Comparison of ENCODE assay signal across 8 mouse cellular contexts in genomic region chr2:173083712-173084475, GRCm38 (mm10). TPM values are rescaled to one million over a fixed set of nuclear protein-coding genes. Genes with fewer than 3 reads are reported as not detected.
DNase-seq lines count a peak whose midpoint lies in the region; ATAC-seq lines count a peak whose summit lies in the region.

No protein-coding gene starts in this region.

- peak; percentile 81 for DNase-seq in c-Kit-positive CD71-negative TER-119-negative erythroid progenitor cells, embryonic 14.5 days (ENCODE audit: low read depth)
- DNase-seq in thymus, postnatal 25 days = peak; percentile 87
- no peak for DNase-seq in left cerebral cortex, postnatal 14 days (ENCODE audit: low spot score in 2 of 2)
- no peak for DNase-seq in testis, postnatal 14 days (ENCODE audit: low spot score)

- H3K4me3 ChIP-seq in hindbrain, embryonic 12.5 days = no peak overlapping the region
- no peak overlapping the region for H3K4me3 ChIP-seq in hindbrain, embryonic 13.5 days
- H3K4me3 ChIP-seq in megakaryocyte, embryonic 14.5 days (replicated peaks) = peak overlapping the region; percentile 85

- H3K27me3 ChIP-seq in hindbrain, embryonic 12.5 days = peaks cover 10% of the 10 kb centered on the region; the same call in 1 of the 2 replicates
- H3K27me3 ChIP-seq in hindbrain, embryonic 13.5 days = peaks cover 22% of the 10 kb centered on the region; the same call in 1 of the 2 replicates
- peaks cover 4% of the 10 kb centered on the region for H3K27me3 ChIP-seq in megakaryocyte, embryonic 14.5 days (replicated peaks)

- no peak overlapping the region for H3K9ac ChIP-seq in hindbrain, embryonic 12.5 days
- no peak overlapping the region; the same call in 1 of the 2 replicates for H3K9ac ChIP-seq in hindbrain, embryonic 13.5 days

- peak overlapping the region; percentile 4; the same call in 1 of the 2 replicates for H3K4me2 ChIP-seq in hindbrain, embryonic 12.5 days (replicated peaks)
- no peak overlapping the region for H3K4me2 ChIP-seq in hindbrain, embryonic 13.5 days

- no peak for ATAC-seq in hindbrain, embryonic 12.5 days (ENCODE audit: low FRiP score)
- ATAC-seq in hindbrain, embryonic 13.5 days (ENCODE audit: low FRiP score) = no peak
- ATAC-seq in inflammation-experienced regulatory T-cells, adult 6 months = peak; percentile 67

- H3K36me3 ChIP-seq in hindbrain, embryonic 12.5 days = no peaks in the 10 kb centered on the region
- H3K36me3 ChIP-seq in hindbrain, embryonic 13.5 days = no peaks in the 10 kb centered on the region
- H3K36me3 ChIP-seq in megakaryocyte, embryonic 14.5 days (replicated peaks; ENCODE audit: low read length) = no peaks in the 10 kb centered on the region

- no peaks in the 10 kb centered on the region for H3K9me3 ChIP-seq in hindbrain, embryonic 12.5 days (replicated peaks)
- H3K9me3 ChIP-seq in hindbrain, embryonic 13.5 days = no peaks in the 10 kb centered on the region
- peaks cover 6% of the 10 kb centered on the region; the same call in 1 of the 2 replicates for H3K9me3 ChIP-seq in megakaryocyte, embryonic 14.5 days

- intact Hi-C loops in left cerebral cortex, postnatal 14 days (cut with DNase I) = loop anchor here (5.0 kb wide), 2 partner anchors 67 to 607 kb away; no protein-coding TSS in a partner anchor

- H3K4me1 ChIP-seq in hindbrain, embryonic 12.5 days = peaks cover 8% of the 10 kb centered on the region; the same call in 1 of the 2 replicates
- H3K4me1 ChIP-seq in hindbrain, embryonic 13.5 days (replicated peaks) = peaks cover 9% of the 10 kb centered on the region; the same call in 1 of the 2 replicates
- peaks cover 63% of the 10 kb centered on the region for H3K4me1 ChIP-seq in megakaryocyte, embryonic 14.5 days

- 22% methylated on average over 13 of the region's 13 CpGs for WGBS in hindbrain, embryonic 12.5 days
- WGBS in hindbrain, embryonic 13.5 days = 24% methylated on average over 13 of the region's 13 CpGs

- no peak overlapping the region for H3K27ac ChIP-seq in hindbrain, embryonic 12.5 days
- H3K27ac ChIP-seq in hindbrain, embryonic 13.5 days = no peak overlapping the region

RNA-seq across cellular contexts. Expression of gene Ctcfl, which starts 35.4 kb away (rescaled TPM):
- 0.14 TPM in 2 replicates for polyA plus RNA-seq in hindbrain, embryonic 12.5 days (2016; fragmentation: Nextera tagmentation; extraction: Ambion mirVana)
- 0.05 and 0.08 TPM in 2 replicates for polyA plus RNA-seq in hindbrain, embryonic 13.5 days (2015; fragmentation: Nextera tagmentation; extraction: Ambion mirVana)
- polyA plus RNA-seq in inflammation-experienced regulatory T-cells, adult 6 months (2017; shearing (Covaris generic)) = not detected
- not detected in 2 replicates for polyA plus RNA-seq in megakaryocyte, embryonic 14.5 days (2012; ENCODE audit: insufficient read depth, low replicate concordance)
- total RNA-seq in left cerebral cortex, postnatal 14 days (2021) = not detected

Comparison
In these comparisons a context has a peak if more than half of its experiments do, and no peak if none do; other contexts are left out.
1. DNase-seq: peak in c-Kit-positive CD71-negative TER-119-negative erythroid progenitor cells, embryonic 14.5 days (single experiment) and thymus, postnatal 25 days (single experiment); none in left cerebral cortex, postnatal 14 days (0 of 2) and testis, postnatal 14 days (single experiment).